Mouse (Mus musculus) liver, embryonic 14.5 days (tissue): ENCODE data around the gene Mllt11.

Experiments
- CTCF ChIP-seq: IDR thresholded peaks from 2 replicates; pipeline ENCODE4 v1.5.1; 2016; ENCODE audit warnings: antibody characterized with exemption, low read depth, control low read depth
- EP300 ChIP-seq: IDR thresholded peaks from 2 replicates; pipeline ENCODE4 v1.6.1; 2016; ENCODE audit warnings: antibody characterized with exemption, low read depth

DNA sequence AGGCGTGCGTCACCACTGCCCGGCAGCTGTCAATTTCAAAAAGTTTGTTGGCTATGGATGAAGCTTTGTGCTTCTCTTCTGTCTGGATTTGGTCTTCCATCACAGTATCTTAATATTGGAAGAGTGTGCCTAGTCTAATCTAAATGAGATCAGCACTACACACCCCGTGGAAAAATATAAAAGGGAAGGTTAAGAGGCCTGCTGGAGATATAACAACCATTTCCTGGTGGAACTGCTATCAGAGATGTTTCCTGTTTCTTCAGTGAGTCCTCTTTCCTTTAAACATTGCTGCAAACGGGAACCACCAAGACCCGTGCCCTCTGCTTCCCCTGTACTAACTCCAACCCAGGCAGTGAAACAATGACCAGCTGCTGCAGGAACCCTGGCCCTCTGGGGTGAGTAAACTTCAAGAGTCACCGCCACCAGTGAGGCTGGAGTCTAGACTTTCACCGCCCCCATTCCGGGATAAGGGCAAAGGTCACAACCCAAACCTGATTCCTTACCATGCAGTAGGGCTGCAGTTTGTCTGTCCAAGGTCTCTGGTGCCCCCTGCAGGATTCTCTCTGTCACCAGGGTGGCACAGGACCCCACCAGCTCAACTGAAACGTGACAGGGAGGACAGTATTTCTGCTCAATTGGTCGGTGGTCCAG, 31.2 kb upstream of the Mllt11 start:
- TF ChIP-seq CTCF (peak; percentile 91), EP300 (no peak)
